Mouse (Mus musculus): Measurements from ENCODE around the gene Tsc22d2.

GRCm38 (mm10) chr3:58376713-58377112 is 37.8 kb upstream of the Tsc22d2 start:
- no peak for TF ChIP-seq ZC3H11A (IDR thresholded peaks at IDR 0.05; ENCODE audit: borderline replicate concordance, low read depth, low read length)
- no peak for TF ChIP-seq MAFK (IDR thresholded peaks at IDR 0.05; ENCODE audit: insufficient read depth, low read depth, low read length)
- no peak for TF ChIP-seq CHD2 (IDR thresholded peaks at IDR 0.05; ENCODE audit: low read depth, low read length)
- no peak for TF ChIP-seq HCFC1 (IDR thresholded peaks at IDR 0.05; ENCODE audit: borderline replicate concordance, insufficient read depth, low read length)
